Mouse (Mus musculus) bone marrow, adult 2 months (tissue): ENCODE measurements around the gene Ms4a6d.

Experiments
- CTCF ChIP-seq: fragments of 200-500 bp; IDR thresholded peaks from 2 replicates; pipeline ENCODE4 v1.5.1; 2011; ENCODE audit warnings: low read length, control low read depth; ENCODE audit not compliant: control insufficient read depth, insufficient read depth
- POLR2A ChIP-seq: fragments of 200-500 bp; IDR thresholded peaks from 2 replicates; pipeline ENCODE4 v1.6.1; 2011; ENCODE audit warnings: low read depth, mild to moderate bottlenecking, control low read depth, low read length, borderline replicate concordance; ENCODE audit not compliant: control insufficient read depth

DNA sequence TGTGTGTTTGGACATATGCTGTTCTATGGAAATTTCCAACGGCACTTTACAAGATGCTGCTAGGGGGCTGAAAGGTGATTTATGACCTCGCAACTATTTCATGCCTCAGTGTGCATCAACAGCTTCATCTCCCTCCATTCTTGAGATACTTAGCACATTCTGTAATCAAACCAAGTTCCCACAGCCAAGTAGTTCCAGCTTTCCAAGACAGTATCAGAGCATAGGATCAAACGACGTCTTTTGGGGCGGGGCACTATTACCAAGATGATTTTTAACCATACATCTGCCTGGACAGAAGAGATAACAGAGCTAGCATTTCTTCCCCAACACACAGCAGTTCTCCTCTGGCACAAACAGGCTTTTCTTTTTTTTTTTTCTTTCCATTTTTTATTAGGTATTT is 20.6 kb upstream of the Ms4a6d start:
- TF ChIP-seq POLR2A (no peak), CTCF (no peak)
